Mouse (Mus musculus) hindbrain, embryonic 16.5 days (tissue): ENCODE data around the gene Sik2. TPM values are rescaled to one million over a fixed set of nuclear protein-coding genes. Genes with fewer than 3 reads are reported as not detected.

ENCODE experiments used
- ATAC-seq: fragments of 200-750 bp; cut with Nextera tagmentation; 2 replicates; pipeline ENCODE4 v1.8.0; 2017; ENCODE audit warnings: moderate TSS enrichment, moderate library complexity
- H3K27ac ChIP-seq: fragments of 300-500 bp; sonication (generic); 2 replicates; pipeline ENCODE4 v1.5.1; 2014; ENCODE audit warnings: low read depth, mild to moderate bottlenecking, control low read depth, low read length, moderate library complexity
- H3K27me3 ChIP-seq: fragments of 300-500 bp; sonication (generic); replicated peaks from 2 replicates; pipeline ENCODE4 v1.6.1; 2014; ENCODE audit warnings: low read length; ENCODE audit not compliant: control insufficient read depth, insufficient read depth
- H3K36me3 ChIP-seq: fragments of 300-500 bp; sonication (generic); 2 replicates; pipeline ENCODE4 v1.6.1; 2014; ENCODE audit warnings: mild to moderate bottlenecking, low read length, moderate library complexity, mixed read lengths; ENCODE audit not compliant: control insufficient read depth, insufficient read depth
- H3K4me1 ChIP-seq: fragments of 300-500 bp; sonication (generic); 2 replicates; pipeline ENCODE4 v1.6.1; 2014; ENCODE audit warnings: low read depth, low read length; ENCODE audit not compliant: control insufficient read depth, insufficient read depth
- H3K4me2 ChIP-seq: fragments of 300-500 bp; sonication (generic); 2 replicates; pipeline ENCODE4 v1.6.1; 2014; ENCODE audit warnings: mild to moderate bottlenecking, low read length, control low read depth, moderate library complexity
- H3K4me3 ChIP-seq: fragments of 300-500 bp; sonication (generic); 2 replicates; pipeline ENCODE4 v1.5.1; 2014; ENCODE audit warnings: mild to moderate bottlenecking, low read length, control low read depth, moderate library complexity
- H3K9ac ChIP-seq: fragments of 300-500 bp; sonication (generic); 2 replicates; pipeline ENCODE4 v1.6.1; 2014; ENCODE audit warnings: low read depth, mild to moderate bottlenecking, control low read depth, low read length, moderate library complexity
- H3K9me3 ChIP-seq: fragments of 300-500 bp; sonication (generic); 2 replicates; pipeline ENCODE4 v1.6.1; 2014; ENCODE audit warnings: mild to moderate bottlenecking, low read length, moderate library complexity; ENCODE audit not compliant: control insufficient read depth
- WGBS: fragments of 180-500 bp; shearing (Covaris S2); extraction: QIAGEN DNeasy Blood & Tissue Kit; methylation state at CpG from one replicate; pipeline ENCODE4 v1.1.7; 2014; 5-methylcytosine and 5-hydroxymethylcytosine counted together
- polyA plus RNA-seq: library from polyadenylated mRNA; unstranded; fragments of >200 nt; fragmentation: Nextera tagmentation; extraction: Ambion mirVana; gene quantifications from 2 replicates; pipeline ENCODE4 v1.2.1, GENCODE M21; 2015

Sik2 gene
- polyA plus RNA-seq, 1 experiment from 2014 or later, result 15.9 TPM

DNA sequence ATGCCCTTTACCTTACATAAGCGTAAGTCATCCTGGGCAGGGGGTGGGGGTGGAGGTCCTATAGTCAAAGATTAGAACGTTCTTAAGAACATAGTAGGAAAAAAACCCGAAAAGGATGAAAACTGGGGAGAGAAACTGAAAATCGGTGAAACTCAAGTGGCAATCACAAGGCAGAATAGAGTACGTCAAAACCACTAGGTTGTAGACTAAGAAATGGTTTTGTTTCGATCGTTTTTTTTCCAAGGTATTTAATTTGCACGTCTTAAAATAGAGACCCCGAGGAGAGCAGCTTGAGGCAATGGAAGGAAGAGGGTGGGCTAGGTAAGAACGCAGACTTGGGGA is 1.2 kb downstream of the Sik2 start:
- no peaks in the 10 kb centered on the region for H3K27me3 ChIP-seq
- peak overlapping the region; percentile 86 for H3K9ac ChIP-seq
- 11% methylated on average over 10 of the region's 10 CpGs for WGBS
- H3K4me2 ChIP-seq, result peak overlapping the region; percentile 81
- ATAC-seq, result no peak
- peaks cover 13% of the 10 kb centered on the region for H3K4me1 ChIP-seq
- no peaks in the 10 kb centered on the region for H3K36me3 ChIP-seq
- no peaks in the 10 kb centered on the region for H3K9me3 ChIP-seq
- H3K4me3 ChIP-seq, result peak overlapping the region; percentile 69
- no peak overlapping the region for H3K27ac ChIP-seq

DNA sequence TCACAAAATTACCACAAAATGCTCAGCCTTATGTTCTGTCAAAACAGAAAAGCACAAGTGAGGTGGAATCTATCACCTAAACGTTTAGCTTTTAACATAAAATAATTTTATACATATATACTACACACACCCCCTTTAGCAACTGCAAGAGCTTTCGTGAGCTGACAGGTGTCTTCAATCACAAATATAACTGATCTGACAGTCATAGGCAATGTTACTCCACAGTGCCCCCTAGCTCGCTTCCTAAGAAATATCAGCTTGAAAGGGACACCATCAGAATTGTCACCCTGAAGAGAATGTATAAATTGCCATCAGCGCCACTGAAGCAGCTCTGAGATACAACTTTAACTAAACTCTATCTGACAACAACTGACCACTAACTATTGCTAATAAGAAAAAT is 2.0 kb downstream of the Sik2 start:
- no peaks in the 10 kb centered on the region for H3K27me3 ChIP-seq
- H3K9ac ChIP-seq, result no peak overlapping the region
- H3K4me3 ChIP-seq, result no peak overlapping the region
- H3K36me3 ChIP-seq, result no peaks in the 10 kb centered on the region
- H3K4me2 ChIP-seq, result 0 out of 2 replicates have a peak overlapping the region, but pooled peaks have one; percentile 25
- H3K27ac ChIP-seq, result no peak overlapping the region
- no peak for ATAC-seq
- WGBS, result 4% methylated on average over 4 of the region's 4 CpGs
- no peaks in the 10 kb centered on the region for H3K9me3 ChIP-seq
- H3K4me1 ChIP-seq, result peaks cover 13% of the 10 kb centered on the region

DNA sequence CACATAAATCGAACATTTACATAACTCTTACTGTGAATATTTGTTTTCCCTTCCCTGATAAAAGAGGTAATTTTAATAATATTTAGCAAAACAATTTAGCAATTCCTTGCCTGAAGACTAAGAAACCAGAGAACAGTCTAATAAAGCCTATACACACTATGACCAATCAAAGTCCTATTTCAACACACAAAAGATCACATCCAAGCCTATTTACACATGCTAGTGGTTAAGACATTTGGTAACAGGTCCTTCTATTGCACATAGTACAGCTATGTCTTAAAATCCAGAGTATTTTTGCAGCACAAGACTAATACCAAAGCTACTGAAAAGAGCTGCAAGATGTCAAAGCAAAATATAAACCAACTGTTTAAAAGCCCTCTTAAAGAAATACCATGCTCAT is 4.8 kb downstream of the Sik2 start:
- 89% methylated on average over 1 of the region's 1 CpGs for WGBS
- no peak for ATAC-seq
- H3K27ac ChIP-seq, result no peak overlapping the region

DNA sequence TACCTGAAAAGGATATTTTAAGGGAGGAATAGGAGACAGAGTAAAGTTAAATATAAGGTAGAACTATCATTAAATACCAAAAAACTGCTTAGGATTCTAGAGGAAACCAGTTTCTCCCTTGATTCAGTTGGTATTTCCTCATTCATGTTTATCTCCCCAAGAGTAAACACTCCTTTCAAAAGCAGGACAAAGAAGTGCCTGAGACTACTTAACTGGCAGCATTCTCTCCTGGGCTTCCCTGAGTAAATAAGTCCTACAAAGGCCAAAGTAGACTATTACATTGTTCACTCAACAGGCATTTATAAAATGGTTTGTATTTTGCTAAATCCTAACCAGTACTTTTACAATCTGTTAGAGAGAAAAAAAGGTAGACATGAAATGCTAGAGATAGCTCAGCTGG is 22.2 kb downstream of the Sik2 start:
- ATAC-seq, result no peak

More for the DNA sequence above, 4.8 kb downstream of the Sik2 start:
- no peak overlapping the region for H3K4me2 ChIP-seq
- H3K9me3 ChIP-seq, result no peaks in the 10 kb centered on the region
- H3K9ac ChIP-seq, result no peak overlapping the region
- peaks cover 8% of the 10 kb centered on the region for H3K4me1 ChIP-seq
- no peak overlapping the region for H3K4me3 ChIP-seq
- H3K27me3 ChIP-seq, result no peaks in the 10 kb centered on the region
- H3K36me3 ChIP-seq, result no peaks in the 10 kb centered on the region

DNA sequence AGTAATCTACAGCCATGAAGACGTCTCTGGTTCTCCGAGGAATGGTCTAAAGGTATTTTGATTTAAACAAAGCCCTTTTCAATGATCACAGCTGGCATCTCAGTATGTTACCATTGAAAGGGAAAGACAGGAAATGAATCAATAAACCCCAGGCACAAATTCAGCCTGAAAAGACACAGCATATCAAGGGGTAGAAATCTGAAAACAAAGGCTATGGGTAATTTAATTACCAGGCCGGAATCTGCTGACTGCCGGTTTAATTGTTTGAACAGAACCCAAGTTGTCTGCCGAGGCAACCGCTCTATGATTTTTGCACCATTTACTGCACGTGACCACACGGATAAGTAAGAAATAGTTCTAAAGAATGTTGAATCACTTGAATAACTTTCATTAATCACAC is 22.8 kb downstream of the Sik2 start:
- H3K9ac ChIP-seq, result no peak overlapping the region
- H3K27me3 ChIP-seq, result no peaks in the 10 kb centered on the region
- 7% methylated on average over 8 of the region's 8 CpGs for WGBS
- H3K9me3 ChIP-seq, result no peaks in the 10 kb centered on the region
- H3K4me2 ChIP-seq, result no peak overlapping the region
- no peaks in the 10 kb centered on the region for H3K4me1 ChIP-seq
- no peak for ATAC-seq
- H3K4me3 ChIP-seq, result no peak overlapping the region
- H3K27ac ChIP-seq, result no peak overlapping the region
- H3K36me3 ChIP-seq, result no peaks in the 10 kb centered on the region

More for the DNA sequence above, 22.2 kb downstream of the Sik2 start:
- Histone ChIP-seq H3K4me3 (no peak overlapping the region), H3K9me3 (no peaks in the 10 kb centered on the region), H3K9ac (no peak overlapping the region), H3K4me1 (no peaks in the 10 kb centered on the region), H3K27me3 (no peaks in the 10 kb centered on the region), H3K36me3 (no peaks in the 10 kb centered on the region), H3K27ac (no peak overlapping the region), H3K4me2 (no peak overlapping the region)

DNA sequence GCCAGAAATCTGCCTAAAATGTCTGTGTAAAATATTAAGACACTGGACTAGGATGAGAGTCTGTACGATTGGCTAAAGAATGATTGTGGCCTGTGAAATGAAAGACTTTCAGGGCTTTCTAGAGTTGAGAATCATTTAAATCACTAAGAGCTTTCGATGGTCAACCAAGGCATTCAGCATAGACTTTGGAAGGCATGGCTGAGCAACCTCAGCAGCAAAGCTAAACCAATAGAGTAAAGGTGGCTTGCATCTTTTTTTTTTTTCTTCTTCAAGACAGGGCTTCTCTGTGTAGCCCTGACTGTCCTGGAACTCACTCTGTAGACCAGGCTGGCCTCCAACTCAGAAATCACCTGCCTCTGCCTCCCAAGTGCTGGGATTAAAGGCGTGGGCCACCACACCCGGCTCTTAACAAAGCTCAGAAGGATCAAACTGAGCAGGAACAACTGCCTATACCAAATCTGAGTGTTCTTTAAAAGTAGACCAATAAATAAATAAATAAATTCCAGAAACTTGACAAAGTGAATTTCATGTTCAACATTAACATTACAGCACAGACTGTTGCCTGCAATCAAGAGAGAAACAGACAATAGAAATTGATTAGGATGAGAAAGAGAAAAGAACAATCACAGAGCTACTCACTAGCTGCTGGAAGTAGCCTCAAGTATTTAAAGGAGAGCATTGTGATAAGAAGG is 27.2 kb downstream of the Sik2 start:
- Histone ChIP-seq H3K4me2 (no peak overlapping the region), H3K27me3 (no peaks in the 10 kb centered on the region), H3K36me3 (no peaks in the 10 kb centered on the region), H3K9me3 (no peaks in the 10 kb centered on the region), H3K9ac (no peak overlapping the region), H3K27ac (no peak overlapping the region), H3K4me1 (no peaks in the 10 kb centered on the region), H3K4me3 (no peak overlapping the region)
- no peak for ATAC-seq
- WGBS, result 91% methylated on average over 4 of the region's 4 CpGs

DNA sequence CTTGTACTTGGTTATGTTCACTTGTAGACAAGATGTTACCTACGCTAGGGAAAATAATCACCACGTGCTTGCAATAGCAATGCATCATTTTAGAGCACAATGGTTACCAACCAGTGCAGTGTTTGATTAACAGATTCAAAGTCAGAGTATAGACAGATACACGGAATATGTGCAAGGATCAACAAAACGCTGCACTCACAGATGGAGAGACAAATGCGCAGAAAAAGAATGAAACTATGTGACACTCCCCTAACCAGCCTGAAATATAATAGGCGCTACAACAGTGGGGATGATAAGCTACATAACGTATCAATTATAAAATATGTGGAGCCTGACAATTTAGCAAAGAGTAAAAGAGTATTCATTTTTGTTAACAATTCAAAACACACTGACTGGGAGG is 34.2 kb downstream of the Sik2 start:
- 89% methylated on average over 7 of the region's 7 CpGs for WGBS
- Histone ChIP-seq H3K27me3 (no peaks in the 10 kb centered on the region), H3K9ac (no peak overlapping the region), H3K4me1 (no peaks in the 10 kb centered on the region), H3K27ac (no peak overlapping the region), H3K9me3 (no peaks in the 10 kb centered on the region), H3K4me3 (no peak overlapping the region), H3K4me2 (no peak overlapping the region), H3K36me3 (no peaks in the 10 kb centered on the region)
- no peak for ATAC-seq

DNA sequence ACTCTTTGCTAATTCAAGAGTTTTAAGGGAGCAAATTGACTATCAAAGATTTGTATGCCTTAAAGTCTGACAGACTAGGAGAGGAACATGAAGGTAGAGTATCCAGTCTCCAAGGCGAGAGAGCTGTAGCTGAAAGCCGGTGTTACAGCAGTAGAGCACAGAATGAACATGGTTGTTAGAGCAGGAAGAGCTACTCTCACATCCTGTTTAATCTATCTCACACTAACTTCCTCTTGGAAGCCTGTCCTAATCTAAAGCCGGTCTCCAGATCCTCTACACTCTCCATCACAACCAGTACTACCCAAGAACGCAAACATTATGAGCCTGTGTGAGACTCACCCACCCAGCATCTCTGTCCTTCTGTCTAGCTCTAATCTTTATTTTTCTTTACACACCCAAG is 38.5 kb downstream of the Sik2 start:
- 95% methylated on average over 4 of the region's 4 CpGs for WGBS
- no peak for ATAC-seq
- no peaks in the 10 kb centered on the region for H3K9me3 ChIP-seq
- no peaks in the 10 kb centered on the region for H3K36me3 ChIP-seq
- H3K4me3 ChIP-seq, result no peak overlapping the region
- H3K27ac ChIP-seq, result no peak overlapping the region
- H3K27me3 ChIP-seq, result no peaks in the 10 kb centered on the region
- H3K4me2 ChIP-seq, result no peak overlapping the region
- no peak overlapping the region for H3K9ac ChIP-seq
- H3K4me1 ChIP-seq, result no peaks in the 10 kb centered on the region

DNA sequence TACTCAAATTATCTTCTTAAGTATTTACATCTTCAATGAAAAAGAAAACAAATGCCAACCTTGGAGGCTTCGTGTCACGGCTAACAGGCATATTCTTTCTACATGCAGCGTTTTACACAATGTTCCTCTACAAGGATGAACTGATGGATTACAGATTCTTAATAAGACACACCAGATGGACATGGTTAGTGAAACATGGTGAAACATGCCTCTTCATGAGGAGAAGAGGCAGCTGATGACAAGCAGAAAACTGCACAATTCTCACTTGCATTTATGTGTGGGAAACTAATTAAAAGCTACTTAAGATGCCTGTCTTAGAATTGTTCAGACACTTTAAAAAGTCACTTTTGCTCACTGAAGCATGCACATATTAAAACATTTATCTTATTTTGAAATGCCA is 39.6 kb downstream of the Sik2 start:
- 73% methylated on average over 3 of the region's 3 CpGs for WGBS
- no peak for ATAC-seq
- Histone ChIP-seq H3K4me2 (no peak overlapping the region), H3K4me3 (no peak overlapping the region), H3K27me3 (no peaks in the 10 kb centered on the region), H3K27ac (no peak overlapping the region), H3K9ac (no peak overlapping the region), H3K4me1 (no peaks in the 10 kb centered on the region), H3K9me3 (no peaks in the 10 kb centered on the region), H3K36me3 (no peaks in the 10 kb centered on the region)

DNA sequence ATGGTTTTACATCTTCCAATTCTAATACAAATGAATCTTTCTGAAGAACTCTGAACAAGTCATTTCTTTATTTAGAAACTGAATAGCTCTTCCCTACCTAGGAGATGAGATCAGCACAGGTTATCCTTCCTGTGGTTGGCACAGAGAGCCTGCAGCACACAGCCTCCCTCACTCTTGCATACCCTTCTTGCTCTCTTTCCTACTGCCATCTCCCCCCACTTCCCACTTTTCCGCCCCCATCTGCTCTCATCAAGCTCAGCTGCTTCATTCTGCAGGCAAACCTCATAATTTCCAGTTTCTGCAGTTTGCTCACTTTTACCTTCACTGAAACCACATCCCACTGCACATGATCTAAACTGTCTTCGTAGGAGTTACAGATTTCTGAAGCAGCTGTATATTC is 42.6 kb downstream of the Sik2 start:
- no peak overlapping the region for H3K9ac ChIP-seq
- no peaks in the 10 kb centered on the region for H3K4me1 ChIP-seq
- no peaks in the 10 kb centered on the region for H3K27me3 ChIP-seq
- H3K4me3 ChIP-seq, result no peak overlapping the region
- no peak overlapping the region for H3K4me2 ChIP-seq
- no peak overlapping the region for H3K27ac ChIP-seq
- ATAC-seq, result no peak
- WGBS, result 71% methylated on average over 2 of the region's 2 CpGs
- no peaks in the 10 kb centered on the region for H3K36me3 ChIP-seq
- H3K9me3 ChIP-seq, result no peaks in the 10 kb centered on the region
